ENCODE assay signal across 7 mouse cellular contexts in genomic region chr6:47953191-47953726, GRCm38 (mm10). TPM values are rescaled to one million over a fixed set of nuclear protein-coding genes. Genes with fewer than 3 reads are reported as not detected.
DNase-seq lines count a peak whose midpoint lies in the region; ATAC-seq and TF ChIP-seq lines count a peak whose summit lies in the region.

Gene Zfp956, plus strand, starts transcription at chr6:47953390.

- H3K9me3 ChIP-seq in embryonic facial prominence, embryonic 10.5 days = no peaks in the 10 kb centered on the region
- H3K9me3 ChIP-seq in intestine, postnatal 0 days (ENCODE audit: control insufficient read depth) = no peaks in the 10 kb centered on the region
- no peaks in the 10 kb centered on the region for H3K9me3 ChIP-seq in midbrain, embryonic 12.5 days

- peak within 1 kb of the TSS; percentile 68 for H3K9ac ChIP-seq in intestine, postnatal 0 days (ENCODE audit: low read depth, low read length)
- H3K9ac ChIP-seq in midbrain, embryonic 12.5 days (replicated peaks) = peak within 1 kb of the TSS; percentile 72

- H3K4me3 ChIP-seq in embryonic facial prominence, embryonic 10.5 days = peak within 1 kb of the TSS; percentile 68
- peak within 1 kb of the TSS; percentile 73 for H3K4me3 ChIP-seq in intestine, postnatal 0 days (ENCODE audit: low read depth, low read length)
- peak within 1 kb of the TSS; percentile 62 for H3K4me3 ChIP-seq in midbrain, embryonic 12.5 days
- peak within 1 kb of the TSS; percentile 76 for H3K4me3 ChIP-seq in small intestine, adult 2 months (ENCODE audit: low read depth, low read length)

- peak; percentile 97 for DNase-seq in adrenal gland, postnatal 10 days
- DNase-seq in embryonic facial prominence, embryonic 10.5 days (ENCODE audit: low spot score) = peak; percentile 95
- no peak for DNase-seq in gonadal fat pad, adult 2 months (ENCODE audit: low read depth)
- DNase-seq in left cerebral cortex, postnatal 4 days = peak; percentile 95

- H3K27ac ChIP-seq in embryonic facial prominence, embryonic 10.5 days (replicated peaks) = peak within 1 kb of the TSS; percentile 81
- H3K27ac ChIP-seq in intestine, postnatal 0 days (ENCODE audit: low read depth, low read length) = peak within 1 kb of the TSS; percentile 70
- peak within 1 kb of the TSS; percentile 27; the same call in 1 of the 2 replicates for H3K27ac ChIP-seq in midbrain, embryonic 12.5 days (replicated peaks)
- H3K27ac ChIP-seq in small intestine, adult 2 months (ENCODE audit: insufficient read depth, low read depth, low read length) = peak within 1 kb of the TSS; percentile 28

- intact Hi-C loops in left cerebral cortex, postnatal 4 days (cut with DNase I) = no loop called here

- H3K4me1 ChIP-seq in embryonic facial prominence, embryonic 10.5 days = peaks cover 13% of the 10 kb centered on the region
- peaks cover 9% of the 10 kb centered on the region; the same call in 1 of the 2 replicates for H3K4me1 ChIP-seq in intestine, postnatal 0 days (replicated peaks; ENCODE audit: control insufficient read depth, insufficient read depth, low read length)
- 0 out of 2 replicates have a peak, but pooled peaks cover 9% of the 10 kb centered on the region for H3K4me1 ChIP-seq in midbrain, embryonic 12.5 days
- no peaks in the 10 kb centered on the region; the same call in 1 of the 2 replicates for H3K4me1 ChIP-seq in small intestine, adult 2 months (ENCODE audit: control insufficient read depth, insufficient read depth, insufficient read length, low read length)

- ATAC-seq in intestine, postnatal 0 days = peak; percentile 100
- ATAC-seq in midbrain, embryonic 12.5 days (ENCODE audit: low FRiP score, low read depth) = peak; percentile 100

- H3K4me2 ChIP-seq in intestine, postnatal 0 days (replicated peaks; ENCODE audit: low read depth) = peak within 1 kb of the TSS; percentile 88
- H3K4me2 ChIP-seq in midbrain, embryonic 12.5 days (replicated peaks) = peak within 1 kb of the TSS; percentile 76

- under 1% methylated on average over 31 of the region's 31 CpGs for WGBS in embryonic facial prominence, embryonic 10.5 days
- WGBS in intestine, postnatal 0 days = under 1% methylated on average over 31 of the region's 31 CpGs
- WGBS in midbrain, embryonic 12.5 days = under 1% methylated on average over 31 of the region's 31 CpGs
- WGBS in small intestine, adult 2 months = under 1% methylated on average over 31 of the region's 31 CpGs

- peaks cover 28% of the 10 kb centered on the region for H3K36me3 ChIP-seq in embryonic facial prominence, embryonic 10.5 days (replicated peaks)
- peaks cover 17% of the 10 kb centered on the region; the same call in 1 of the 2 replicates for H3K36me3 ChIP-seq in intestine, postnatal 0 days (ENCODE audit: control insufficient read depth, insufficient read depth)
- peaks cover 3% of the 10 kb centered on the region; the same call in 1 of the 2 replicates for H3K36me3 ChIP-seq in midbrain, embryonic 12.5 days
- H3K36me3 ChIP-seq in small intestine, adult 2 months (ENCODE audit: control insufficient read depth, insufficient read depth, low read length) = peaks cover 6% of the 10 kb centered on the region; the same call in 1 of the 2 replicates

- H3K27me3 ChIP-seq in embryonic facial prominence, embryonic 10.5 days (replicated peaks; ENCODE audit: low read depth, poor library complexity, severe bottlenecking) = 0 out of 2 replicates have a peak, but pooled peaks cover 8% of the 10 kb centered on the region
- H3K27me3 ChIP-seq in intestine, postnatal 0 days (replicated peaks; ENCODE audit: control insufficient read depth, insufficient read depth, low read length) = no peaks in the 10 kb centered on the region
- H3K27me3 ChIP-seq in midbrain, embryonic 12.5 days = peaks cover 8% of the 10 kb centered on the region
- H3K27me3 ChIP-seq in small intestine, adult 2 months (ENCODE audit: control insufficient read depth, insufficient read depth, low read length) = no peaks in the 10 kb centered on the region

- TF ChIP-seq CTCF in intestine, postnatal 0 days (IDR thresholded peaks at IDR 0.05; ENCODE audit: low read depth) = peak; percentile 48
- no peak for TF ChIP-seq CTCF in small intestine, adult 2 months (IDR thresholded peaks at IDR 0.05; ENCODE audit: extremely low read depth, insufficient read length, insufficient replicate concordance, low read depth, low read length)

- peak; percentile 74; the same call in 1 of the 2 replicates for TF ChIP-seq POLR2A in small intestine, adult 2 months (IDR thresholded peaks at IDR 0.05; ENCODE audit: low read depth, low read length)

RNA-seq across cellular contexts. Expression of gene Zfp956, which starts in this region (rescaled TPM):
- 10 to 100 TPM in 1 of 2 experiments, 1 to 10 TPM in 1; 6.5 to 10.3 TPM for total RNA-seq in adrenal gland, postnatal 10 days (2021)
- polyA plus RNA-seq in embryonic facial prominence, embryonic 10.5 days (2016; fragmentation: Nextera tagmentation; extraction: Ambion mirVana) = 7.5 and 9.2 TPM in 2 replicates
- 13.9 and 14.8 TPM in 2 replicates for polyA plus RNA-seq in gonadal fat pad, adult 2 months (2012; rRNA removed)
- polyA plus RNA-seq in intestine, postnatal 0 days (2015; fragmentation: Nextera tagmentation; extraction: Ambion mirVana) = 6.7 and 7.0 TPM in 2 replicates
- total RNA-seq in left cerebral cortex, postnatal 4 days (2021) = 10 to 100 TPM; 23.2 to 28.7 TPM
- polyA plus RNA-seq in midbrain, embryonic 12.5 days (2016; fragmentation: Nextera tagmentation; extraction: Ambion mirVana) = 9.5 and 10.7 TPM in 2 replicates
- 5.1 and 6.9 TPM in 2 replicates for polyA plus RNA-seq in small intestine, adult 2 months (2012; rRNA removed)

Comparison
In these comparisons a context has a peak if more than half of its experiments do, and no peak if none do; other contexts are left out.
1. H3K27ac ChIP-seq: peak in every context shown above with its lines; median percentile 81 in embryonic facial prominence, embryonic 10.5 days; 70 in intestine, postnatal 0 days; 28 in small intestine, adult 2 months; 27 in midbrain, embryonic 12.5 days.